Mouse (Mus musculus) cortical plate, adult 2 months (tissue): Measurements from ENCODE around the gene Hapln4.

Experiments used
- CTCF ChIP-seq: fragments of 200-500 bp; IDR thresholded peaks from 2 replicates; pipeline ENCODE4 v1.5.1; 2011; ENCODE audit warnings: mild to moderate bottlenecking, control low read depth, low read length; ENCODE audit not compliant: insufficient read depth; ENCODE audit errors: extremely low read depth
- POLR2A ChIP-seq: fragments of 200-500 bp; IDR thresholded peaks from 2 replicates; pipeline ENCODE4 v1.6.1; 2011; ENCODE audit warnings: mild to moderate bottlenecking, low read length, control low read depth; ENCODE audit not compliant: insufficient read depth; ENCODE audit errors: extremely low read depth

GRCm38 (mm10) chr8:70073682-70074081 lies 9.6 kb upstream of the Hapln4 start:
- no peak for TF ChIP-seq CTCF
- no peak for TF ChIP-seq POLR2A
